Mouse (Mus musculus): ENCODE data around the gene Olfr1441.

GRCm38 (mm10) chr19:12467436-12467835 is 50.2 kb downstream of the Olfr1441 start:
- no peak for TF ChIP-seq MAFK (IDR thresholded peaks at IDR 0.05; ENCODE audit: insufficient read depth, low read depth, low read length)
- no peak for TF ChIP-seq CHD2 (IDR thresholded peaks at IDR 0.05; ENCODE audit: low read depth, low read length)

Data from ES-E14 (cell line).